In the genomic region with DNA sequence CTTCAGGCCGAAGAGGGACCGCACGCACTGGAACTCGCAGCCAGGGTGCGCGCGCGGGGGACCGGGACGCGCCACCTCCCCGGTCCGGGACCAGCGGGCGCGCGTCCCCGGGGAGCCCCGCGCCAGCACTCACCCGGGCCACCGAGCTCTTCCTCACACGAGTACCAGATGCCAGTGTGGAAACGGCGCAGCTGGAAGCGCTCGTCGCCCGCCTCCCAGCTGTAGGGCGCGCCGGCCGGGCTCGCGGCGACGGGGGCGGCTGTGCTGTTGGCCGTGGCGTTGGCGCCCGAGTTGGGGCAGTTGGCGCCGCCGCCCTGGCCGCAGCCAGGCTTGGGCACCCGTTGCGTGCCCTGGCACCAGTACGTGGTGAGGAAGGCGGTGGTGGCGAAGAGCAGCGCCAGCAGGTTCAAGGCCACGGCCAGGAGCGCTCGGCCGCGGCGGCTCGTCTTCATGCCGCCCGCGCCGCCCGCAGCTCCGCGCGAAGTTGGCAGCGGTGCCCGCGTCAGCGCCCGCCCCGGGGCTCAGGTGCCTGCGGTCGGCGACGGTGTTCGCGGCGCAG, we compare ENCODE assay signal across 9 mouse cellular contexts. TPM values are rescaled to one million over a fixed set of nuclear protein-coding genes. Genes with fewer than 3 reads are reported as not detected.
A peak's percentile ranks its signal among the peaks of the same experiment; 100 is the strongest.
DNase-seq lines count a peak whose midpoint lies in the region; ATAC-seq and TF ChIP-seq lines count a peak whose summit lies in the region.
"Had no signal": no experiment of that assay in that cellular context is flagged by ENCODE, and none has a peak within 500 bp of the region (broad histone marks: within the 10 kb centered on the region; RNA-seq: fewer than 3 reads in every experiment).

No protein-coding gene starts in this region.

- H3K4me3 ChIP-seq in heart, embryonic 11.5 days (ENCODE audit: low read depth, low read length) = peak overlapping the region; percentile 71
- H3K4me3 ChIP-seq in E14TG2a.4 (replicated peaks; ENCODE audit: low read length) = peak overlapping the region; percentile 79
- H3K4me3 ChIP-seq in midbrain, embryonic 12.5 days = peak overlapping the region; percentile 60

- peaks cover 52% of the 10 kb centered on the region for H3K27me3 ChIP-seq in heart, embryonic 11.5 days (ENCODE audit: control insufficient read depth, insufficient read depth, low read length)
- H3K27me3 ChIP-seq in E14TG2a.4 (ENCODE audit: insufficient read depth, low read length) = peaks cover 96% of the 10 kb centered on the region
- peaks cover 74% of the 10 kb centered on the region for H3K27me3 ChIP-seq in midbrain, embryonic 12.5 days

- H3K9ac ChIP-seq in heart, embryonic 11.5 days (ENCODE audit: low read depth, low read length) = peak overlapping the region; percentile 78
- peak overlapping the region; percentile 62 for H3K9ac ChIP-seq in midbrain, embryonic 12.5 days (replicated peaks)

- under 1% methylated on average over 56 of the region's 80 CpGs for WGBS in heart, embryonic 11.5 days (ENCODE audit: insufficient replicate concordance)
- under 1% methylated on average over 70 of the region's 80 CpGs for WGBS in midbrain, embryonic 12.5 days

- H3K4me2 ChIP-seq in heart, embryonic 11.5 days = peak overlapping the region; percentile 93
- H3K4me2 ChIP-seq in midbrain, embryonic 12.5 days (replicated peaks) = peak overlapping the region; percentile 93

- H3K9me3 ChIP-seq in heart, embryonic 11.5 days (replicated peaks; ENCODE audit: control insufficient read depth, low read length) = no peaks in the 10 kb centered on the region
- no peaks in the 10 kb centered on the region for H3K9me3 ChIP-seq in E14TG2a.4 (ENCODE audit: low read length)
- H3K9me3 ChIP-seq in midbrain, embryonic 12.5 days = no peaks in the 10 kb centered on the region

- no peak for TF ChIP-seq CTCF in E14TG2a.4 (conservative IDR thresholded peaks at IDR 0.05; ENCODE audit: low read length)

- no peak overlapping the region for H3K27ac ChIP-seq in heart, embryonic 11.5 days (ENCODE audit: low read depth, low read length)
- H3K27ac ChIP-seq in midbrain, embryonic 12.5 days (replicated peaks) = no peak overlapping the region

- DNase-seq in heart, adult 8-10 months (ENCODE audit: low spot score) = no peak
- peak; percentile 70 to 84 for DNase-seq in cerebellum, postnatal 10 days
- DNase-seq in heart, postnatal 4 days = peak; percentile 36
- no peak for DNase-seq in urinary bladder, adult 2 months (ENCODE audit: low spot score)
- no peak for DNase-seq in urinary bladder, postnatal 14 days (ENCODE audit: low spot score)

- no peak; the same call in 1 of the 2 replicates for ATAC-seq in heart, embryonic 11.5 days (replicated peaks; ENCODE audit: insufficient number of reproducible peaks, low FRiP score, low TSS enrichment)
- ATAC-seq in midbrain, embryonic 12.5 days (ENCODE audit: low FRiP score, low read depth) = no peak; the same call in 1 of the 2 replicates

- H3K4me1 ChIP-seq in heart, embryonic 11.5 days (ENCODE audit: control insufficient read depth, insufficient read depth, low read length) = peaks cover 9% of the 10 kb centered on the region
- peaks cover 26% of the 10 kb centered on the region for H3K4me1 ChIP-seq in E14TG2a.4 (replicated peaks; ENCODE audit: low read depth, low read length)
- peaks cover 36% of the 10 kb centered on the region for H3K4me1 ChIP-seq in midbrain, embryonic 12.5 days

- no peaks in the 10 kb centered on the region for H3K36me3 ChIP-seq in heart, embryonic 11.5 days (ENCODE audit: control insufficient read depth, insufficient read depth, low read length)
- no peaks in the 10 kb centered on the region for H3K36me3 ChIP-seq in E14TG2a.4 (ENCODE audit: insufficient read depth, low read length)
- no peaks in the 10 kb centered on the region for H3K36me3 ChIP-seq in midbrain, embryonic 12.5 days

RNA-seq across cellular contexts. Expression of a gene that starts 0.4 kb away (rescaled TPM):
- 6.4 and 9.1 TPM in 2 replicates for polyA plus RNA-seq in heart, embryonic 11.5 days (2014; fragmentation: Nextera tagmentation; extraction: Ambion mirVana)
- 10 to 100 TPM; 10.3 to 15.2 (median 13.1) TPM for total RNA-seq in heart, adult 8-10 months (2022)
- 10 to 100 TPM; 17.6 to 18.8 TPM for total RNA-seq in heart, postnatal 4 days (2021)
- 4.4 and 5.5 TPM in 2 replicates for polyA plus RNA-seq in midbrain, embryonic 12.5 days (2016; fragmentation: Nextera tagmentation; extraction: Ambion mirVana)
- polyA plus RNA-seq in urinary bladder, adult 2 months (2012; rRNA removed) = 0.63 and 0.91 TPM in 2 replicates
- total RNA-seq: CH12.LX had no signal

Comparison
In these comparisons a context has a peak if more than half of its experiments do, and no peak if none do; other contexts are left out.
1. DNase-seq: peak in cerebellum, postnatal 10 days (2 of 2) and heart, postnatal 4 days (single experiment); none in heart, adult 8-10 months (single experiment), urinary bladder, adult 2 months (single experiment) and urinary bladder, postnatal 14 days (single experiment).
2. Peak in every context shown above with its lines, with median percentiles within 50 percentile points of each other: H3K4me3 ChIP-seq.